Mouse (Mus musculus) adrenal gland, adult 8-10 months (tissue): ENCODE data around the gene Pbld1. TPM values are rescaled to one million over a fixed set of nuclear protein-coding genes. Genes with fewer than 3 reads are reported as not detected.
"Not testable (repeated sequence)": the region's sequence is repeated elsewhere in the genome, so short reads cannot be mapped to it uniquely, and the experiment has no call there.

Experiments used
- DNase-seq: peaks from one replicate; pipeline ENCODE4 v3.0.0; 2022
- total RNA-seq, 4 experiments: library from RNA; stranded (reverse); gene quantifications; 2 replicates each; pipeline ENCODE4 v1.2.4; 2022

Gene Pbld1
- total RNA-seq, 4 experiments from 2014 or later: 0.78 to 3.3 (median 1.6) TPM

GRCm38 (mm10) chr10:63043154-63043553 is 16.8 kb upstream of the Pbld1 start:
- no peak for DNase-seq

- DNase-seq: no peak
These were observed 12.2 kb upstream of the Pbld1 start for GRCm38 (mm10) chr10:63047751-63048150.

GRCm38 (mm10) chr10:63049106-63049505 is 10.9 kb upstream of the Pbld1 start:
- DNase-seq: no peak

- no peak for DNase-seq
These were observed 8.7 kb upstream of the Pbld1 start for GRCm38 (mm10) chr10:63051267-63051666.

- no peak for DNase-seq
These were observed 8.0 kb upstream of the Pbld1 start for GRCm38 (mm10) chr10:63052011-63052410.

- DNase-seq: no peak
These were observed 7.0 kb upstream of the Pbld1 start for GRCm38 (mm10) chr10:63053007-63053406.

GRCm38 (mm10) chr10:63054071-63054470 is 5.9 kb upstream of the Pbld1 start:
- DNase-seq: not testable (repeated sequence)

GRCm38 (mm10) chr10:63054586-63054985 is 5.4 kb upstream of the Pbld1 start:
- no peak for DNase-seq

- peak; percentile 18 for DNase-seq
These were observed 2.8 kb upstream of the Pbld1 start for GRCm38 (mm10) chr10:63056966-63057750.

GRCm38 (mm10) chr10:63060406-63060805 is 444 bp downstream of the Pbld1 start:
- DNase-seq: peak; percentile 40

GRCm38 (mm10) chr10:63061266-63061665 is 1.3 kb downstream of the Pbld1 start:
- DNase-seq: no peak

- no peak for DNase-seq
These were observed 2.7 kb downstream of the Pbld1 start for GRCm38 (mm10) chr10:63062696-63063095.

- no peak for DNase-seq
These were observed 3.4 kb downstream of the Pbld1 start for GRCm38 (mm10) chr10:63063365-63063764.

GRCm38 (mm10) chr10:63064516-63064915 is 4.6 kb downstream of the Pbld1 start:
- DNase-seq: no peak

GRCm38 (mm10) chr10:63065561-63065960 is 5.6 kb downstream of the Pbld1 start:
- DNase-seq: no peak

GRCm38 (mm10) chr10:63065988-63066387 is 6.0 kb downstream of the Pbld1 start:
- DNase-seq: peak; percentile 66

- DNase-seq: no peak
These were observed 26.3 kb downstream of the Pbld1 start for GRCm38 (mm10) chr10:63086304-63086703.

GRCm38 (mm10) chr10:63089103-63089757 is 29.3 kb downstream of the Pbld1 start:
- DNase-seq: no peak

GRCm38 (mm10) chr10:63089758-63090571 is 30.0 kb downstream of the Pbld1 start:
- no peak for DNase-seq

GRCm38 (mm10) chr10:63091915-63092314 is 32.0 kb downstream of the Pbld1 start:
- no peak for DNase-seq

- DNase-seq: no peak
These were observed 32.9 kb downstream of the Pbld1 start for GRCm38 (mm10) chr10:63092616-63093550.

GRCm38 (mm10) chr10:63096757-63097156 is 36.8 kb downstream of the Pbld1 start:
- no peak for DNase-seq
